Mouse (Mus musculus): ENCODE results near the gene B830017H08Rik.

The B830017H08Rik gene

DNA sequence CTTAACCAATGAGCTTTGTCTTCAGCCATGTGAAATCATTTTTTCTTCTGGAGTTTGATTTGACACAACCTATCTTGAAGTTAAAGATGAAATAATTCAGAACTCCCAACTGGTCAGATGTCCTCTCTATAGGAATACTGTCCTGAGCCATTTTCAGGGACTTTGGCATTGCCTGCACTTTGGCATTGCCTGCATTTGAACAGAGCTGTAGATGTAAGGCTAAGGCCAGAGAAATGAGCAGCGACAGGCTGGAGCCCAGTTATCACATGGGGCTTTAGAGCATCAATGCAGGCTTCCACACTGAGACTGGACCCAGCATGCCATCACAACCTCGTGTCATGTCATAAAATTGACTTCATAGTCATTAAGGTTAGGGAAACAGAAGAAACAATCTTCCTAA lies 20.3 kb downstream of the B830017H08Rik start:
- no peak for DNase-seq

DNA sequence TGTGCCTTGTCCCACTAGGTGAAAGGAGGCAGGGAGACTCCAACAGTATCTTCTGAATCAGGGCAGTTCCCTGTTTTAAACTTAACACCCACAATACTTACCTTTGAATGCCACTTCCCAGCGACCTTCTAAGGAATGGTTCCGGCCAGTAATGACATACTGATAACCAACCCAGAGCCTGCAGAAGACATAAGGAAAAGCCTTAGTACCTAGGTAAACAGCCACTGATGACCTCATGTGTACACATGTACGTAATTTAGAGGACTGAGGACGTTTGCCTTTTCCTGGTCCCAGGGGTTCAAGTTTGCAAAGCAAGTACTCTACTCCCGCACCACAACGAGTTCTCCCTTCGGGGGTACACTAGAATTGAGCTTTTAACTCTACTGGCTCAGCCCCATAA lies 24.2 kb downstream of the B830017H08Rik start:
- DNase-seq, result no peak

DNA sequence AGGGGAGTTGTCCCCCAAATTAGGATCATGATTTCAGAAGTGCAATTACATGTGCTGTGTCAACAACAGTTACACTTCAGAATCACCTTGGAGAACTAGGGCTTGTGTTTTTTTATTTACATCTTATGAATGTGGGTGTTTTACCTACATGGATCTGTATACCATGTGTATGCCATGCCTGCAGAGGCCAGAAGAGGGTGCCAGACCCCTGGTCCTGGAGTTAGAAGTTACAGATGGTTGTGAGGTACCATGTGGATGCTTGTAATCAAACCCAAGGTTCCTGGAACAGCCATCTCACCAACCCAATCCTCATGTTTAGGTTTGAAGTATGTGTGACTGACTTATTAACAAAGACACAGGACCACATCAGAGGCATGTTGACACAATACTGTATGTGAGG lies 25.7 kb downstream of the B830017H08Rik start:
- no peak for DNase-seq

DNA sequence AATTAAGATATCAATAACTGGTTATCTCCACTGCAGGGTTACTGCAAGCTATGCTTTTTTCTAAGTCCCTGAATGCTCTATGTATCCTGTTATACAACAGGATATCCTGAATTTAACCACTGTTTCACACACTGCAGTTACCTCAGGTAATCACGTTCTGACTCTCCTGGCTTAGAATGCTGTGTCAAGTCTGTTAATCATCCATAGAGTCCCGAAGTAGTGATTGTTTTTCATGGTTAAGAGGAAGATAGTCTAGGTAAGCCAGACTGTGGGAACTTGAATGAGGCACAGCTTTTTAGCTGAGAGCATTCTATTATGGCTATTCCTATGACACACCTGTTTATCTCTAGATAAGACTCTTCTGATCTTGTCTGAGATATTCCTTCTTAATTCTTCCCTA lies 32.4 kb downstream of the B830017H08Rik start:
- no peak for DNase-seq

DNA sequence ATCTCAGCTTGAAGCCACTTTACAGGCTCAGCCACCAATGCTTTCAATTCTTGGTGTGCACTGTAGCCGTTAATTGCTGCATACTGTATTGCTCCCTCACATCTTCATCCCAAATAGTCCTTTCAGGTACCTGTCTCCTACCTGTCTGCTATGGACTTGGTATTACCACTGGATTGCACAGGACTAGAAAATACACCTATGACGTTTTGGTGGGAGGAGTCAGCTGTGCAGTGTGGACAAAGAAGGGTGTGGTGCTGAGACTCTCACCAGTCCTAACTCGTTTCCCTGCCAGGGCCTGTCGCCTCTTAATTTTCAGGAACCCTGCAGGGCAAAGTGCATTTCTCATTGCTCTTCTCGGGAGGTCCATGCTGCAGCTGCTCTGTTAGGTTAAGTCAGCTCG lies 32.8 kb downstream of the B830017H08Rik start:
- peak; percentile 27 to 55 for DNase-seq

DNA sequence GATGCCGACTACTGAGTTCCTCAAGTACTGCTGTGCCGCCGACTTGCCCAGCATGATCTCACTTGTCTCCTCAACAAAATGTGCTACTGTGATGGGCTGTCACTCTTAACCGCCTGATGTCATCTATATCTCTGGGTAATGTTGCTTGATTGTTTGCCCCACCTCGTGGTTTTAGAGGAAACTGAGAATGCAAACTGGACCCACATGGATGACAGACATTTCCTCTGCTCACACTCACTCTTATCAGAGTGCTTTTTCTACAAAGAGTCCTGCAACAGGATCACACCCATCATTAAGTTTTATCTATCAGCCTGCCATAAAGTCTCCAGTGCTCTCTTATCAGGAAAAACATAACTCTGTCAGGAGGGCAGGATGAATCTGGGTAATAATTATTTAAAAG lies 38.3 kb downstream of the B830017H08Rik start:
- DNase-seq, result no peak

DNA sequence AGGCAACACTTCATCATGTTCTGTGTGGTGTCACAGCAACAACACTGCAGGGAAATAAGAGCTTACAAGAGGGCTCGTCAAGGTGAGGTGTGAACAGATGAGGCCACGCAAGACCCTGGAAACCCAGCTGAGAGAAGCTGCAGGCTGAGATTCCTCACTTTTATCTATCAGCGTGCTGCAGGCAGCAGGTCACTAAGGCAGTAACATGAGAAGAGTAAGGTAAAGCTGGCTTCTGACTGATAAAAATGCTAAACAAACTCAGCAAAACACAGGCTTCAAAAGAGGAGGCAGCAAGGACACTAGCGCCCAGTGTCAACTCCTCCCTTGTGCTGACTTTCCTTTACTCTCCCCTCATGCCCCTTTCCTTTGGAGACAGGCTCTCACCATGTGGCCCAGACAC lies 40.1 kb downstream of the B830017H08Rik start:
- DNase-seq, result no peak

DNA sequence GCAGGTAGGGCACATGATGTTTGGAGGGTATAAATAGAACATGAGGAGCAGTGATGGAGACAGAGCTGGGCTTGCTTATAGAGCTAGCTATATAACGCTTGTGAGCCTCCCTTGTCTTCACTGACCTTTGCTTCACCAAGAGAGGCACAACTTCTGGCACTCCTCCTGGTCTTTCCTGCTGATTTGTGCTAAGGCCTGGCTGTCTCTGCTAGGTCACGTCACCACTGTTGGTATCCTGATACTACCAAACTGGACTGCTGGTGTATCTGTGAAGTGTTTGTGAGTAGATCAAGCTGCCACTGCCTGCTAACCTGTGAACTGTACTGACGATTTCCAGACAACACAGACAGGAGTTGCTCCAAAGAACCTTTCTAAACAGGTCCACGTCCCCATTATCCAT lies 42.3 kb downstream of the B830017H08Rik start:
- no peak for DNase-seq

DNA sequence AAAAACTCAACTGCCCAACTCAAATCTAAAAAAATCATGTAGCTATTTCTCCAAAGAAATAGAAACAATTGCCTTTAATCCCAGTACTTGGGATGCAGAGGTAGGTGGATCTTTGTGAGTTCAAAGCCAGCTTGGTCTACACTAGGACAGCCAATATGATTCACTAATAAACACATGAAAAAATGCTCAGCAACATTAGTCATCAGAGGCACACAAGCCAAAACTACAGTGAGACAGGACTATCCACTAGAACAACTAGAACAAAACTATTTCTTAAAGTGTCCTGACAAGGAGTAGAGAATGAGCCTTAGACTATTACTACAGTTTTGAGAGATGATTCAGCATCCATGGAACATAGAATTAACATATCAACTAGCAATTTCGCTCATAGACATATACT lies 43.2 kb downstream of the B830017H08Rik start:
- DNase-seq, result no peak

DNA sequence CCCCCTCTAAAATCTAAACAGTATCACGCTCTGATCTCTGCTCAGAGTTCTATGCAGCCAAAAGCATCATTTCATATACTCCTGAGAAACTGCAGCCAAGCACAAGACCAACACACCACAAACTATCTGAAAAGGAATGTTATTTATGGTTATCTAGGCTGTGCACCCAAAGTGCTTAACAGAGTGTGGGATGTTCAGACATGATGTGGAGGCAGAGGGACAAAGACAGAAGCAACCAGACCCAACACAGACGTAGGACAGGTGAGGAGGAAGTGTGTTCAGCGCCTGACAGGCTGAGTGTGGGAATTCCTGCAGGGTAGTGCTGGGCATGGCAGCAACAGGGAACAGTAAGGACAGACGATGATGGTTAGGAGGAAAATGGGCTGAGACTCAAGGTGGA lies 46.6 kb downstream of the B830017H08Rik start:
- no peak for DNase-seq

DNA sequence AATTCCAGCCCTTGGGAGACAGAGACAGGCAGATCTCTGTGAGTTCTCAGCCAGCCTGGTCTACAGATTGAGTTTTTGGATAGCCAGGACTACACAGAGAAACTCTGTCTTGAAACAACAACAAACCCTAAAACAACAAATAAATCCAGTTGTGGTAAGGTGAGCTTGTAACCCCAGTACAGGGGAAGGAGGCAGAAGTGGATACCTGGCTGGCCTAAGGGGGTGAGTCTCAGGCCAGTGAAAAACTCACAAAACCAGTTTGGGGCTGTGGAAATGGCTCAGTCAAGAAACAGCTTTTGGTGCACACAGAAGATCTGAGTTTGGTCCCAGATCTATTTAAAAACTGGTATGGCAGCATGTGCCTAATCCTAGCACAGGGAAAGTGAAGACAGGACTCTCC lies 49.3 kb downstream of the B830017H08Rik start:
- DNase-seq, result peak; percentile 40 to 59

DNA sequence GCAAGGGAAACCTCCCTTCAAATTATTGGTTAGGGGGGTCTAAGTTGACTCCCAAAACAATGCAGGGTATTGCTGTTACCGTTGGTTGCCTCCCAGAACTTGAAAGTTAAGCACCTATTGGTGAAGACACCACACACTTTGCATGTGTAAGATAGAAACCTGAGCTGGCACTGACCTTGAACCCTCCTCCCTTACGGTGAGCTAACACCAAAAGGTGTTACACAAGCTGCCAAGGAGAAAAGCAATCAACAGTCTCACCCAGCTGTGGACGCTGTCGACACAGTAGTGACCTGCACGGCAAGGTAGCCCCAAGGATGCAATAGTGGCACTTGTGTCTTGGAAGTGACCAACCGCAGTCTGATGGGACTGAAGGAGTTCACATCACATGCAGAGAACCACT lies 51.2 kb downstream of the B830017H08Rik start:
- DNase-seq, result peak in 1 of 2 experiments; percentile 39

Data from lung, adult 18-20 months (tissue).